In the genomic region with DNA sequence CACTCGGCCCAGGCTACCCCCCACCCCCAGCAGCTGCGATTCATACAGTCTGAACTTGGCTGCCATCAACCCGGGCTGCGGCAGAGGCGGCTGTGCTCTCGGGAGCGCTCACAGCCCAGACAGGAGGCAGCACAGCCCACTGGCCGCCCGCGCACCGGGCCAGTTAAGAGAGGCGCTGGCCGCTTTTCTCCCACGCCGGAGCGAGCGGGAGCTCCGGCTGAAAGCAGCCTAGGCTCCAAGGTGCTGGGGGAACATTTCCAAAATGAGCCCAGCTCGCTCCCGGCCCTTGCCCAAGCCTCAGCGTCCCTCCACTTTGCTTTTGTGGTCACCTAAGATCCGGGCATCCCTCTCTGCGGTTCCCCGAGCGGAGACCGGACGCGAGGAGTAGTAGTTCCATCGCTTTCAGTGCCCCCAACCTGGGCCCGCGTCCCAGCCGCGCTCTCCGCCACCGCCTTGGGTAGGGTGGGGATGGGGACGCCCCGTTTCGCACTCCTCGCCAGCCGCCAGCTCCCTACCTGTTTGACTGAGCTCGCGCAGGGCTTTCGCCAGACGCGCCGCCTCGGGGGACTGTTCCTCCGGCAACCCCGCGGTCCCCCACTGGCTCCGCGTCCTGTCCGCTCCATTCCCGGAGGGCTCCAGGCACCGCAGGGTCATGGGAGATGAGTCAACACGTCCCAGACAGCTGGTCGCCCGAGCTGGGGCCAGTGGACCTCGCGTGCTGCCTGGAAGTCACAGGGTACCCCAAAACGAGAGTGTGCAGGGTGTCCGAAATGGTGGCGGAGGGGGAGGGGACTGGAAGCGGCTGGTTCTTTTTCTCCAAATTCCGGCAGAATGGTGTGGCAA, we compare ENCODE assay signal across 8 mouse cellular contexts. TPM values are rescaled to one million over a fixed set of nuclear protein-coding genes. Genes with fewer than 3 reads are reported as not detected.
DNase-seq lines count a peak whose midpoint lies in the region; ATAC-seq lines count a peak whose summit lies in the region.

No protein-coding gene starts in this region.

- no peaks in the 10 kb centered on the region for H3K36me3 ChIP-seq in forebrain, embryonic 11.5 days (ENCODE audit: control insufficient read depth, insufficient read depth, low read length)

- H3K27ac ChIP-seq in forebrain, embryonic 11.5 days (ENCODE audit: low read depth, low read length), result no peak overlapping the region

- H3K27me3 ChIP-seq in forebrain, embryonic 11.5 days (ENCODE audit: control insufficient read depth, insufficient read depth, low read length), result 0 out of 2 replicates have a peak, but pooled peaks cover 3% of the 10 kb centered on the region

- H3K4me1 ChIP-seq in forebrain, embryonic 11.5 days (replicated peaks; ENCODE audit: control insufficient read depth, insufficient read depth, low read length), result no peaks in the 10 kb centered on the region; the same call in 1 of the 2 replicates

- peak overlapping the region; percentile 98 for H3K4me2 ChIP-seq in forebrain, embryonic 11.5 days (ENCODE audit: low read depth, low read length, severe bottlenecking)

- H3K4me3 ChIP-seq in forebrain, embryonic 11.5 days (ENCODE audit: low read depth, low read length), result peak overlapping the region; percentile 63

- peak; percentile 50 to 85 for DNase-seq in adrenal gland, adult (ENCODE audit: inconsistent age in 2 of 2, low spot score in 1 of 2)
- DNase-seq in adrenal gland, adult 8-10 months, result no peak
- DNase-seq in adrenal gland, adult 18-20 months (ENCODE audit: low spot score in 2 of 2), result peak; percentile 42 to 50
- peak; percentile 86 for DNase-seq in forebrain, embryonic 11.5 days (ENCODE audit: low spot score)
- DNase-seq in heart, postnatal 36 days, result peak; percentile 52 to 72
- DNase-seq in kidney, postnatal 4 days, result peak; percentile 71 to 85
- peak; percentile 55 for DNase-seq in lung, postnatal 14 days
- peak; percentile 44 for DNase-seq in right cerebral cortex, postnatal 4 days

- H3K9me3 ChIP-seq in forebrain, embryonic 11.5 days (ENCODE audit: control insufficient read depth, low read length), result no peaks in the 10 kb centered on the region

- WGBS in forebrain, embryonic 11.5 days, result under 1% methylated on average over 65 of the region's 65 CpGs

- ATAC-seq in forebrain, embryonic 11.5 days (replicated peaks; ENCODE audit: low FRiP score), result peak; percentile 2; the same call in 1 of the 2 replicates

- peak overlapping the region; percentile 67 for H3K9ac ChIP-seq in forebrain, embryonic 11.5 days (ENCODE audit: low read length)

- intact Hi-C loops in heart, postnatal 36 days (cut with DNase I), result loop anchor here (1.0 to 5.0 kb wide), 3 partner anchors 15 to 77 kb away; no protein-coding TSS in a partner anchor

RNA-seq across cellular contexts. Expression of a gene that starts 2.4 kb away (rescaled TPM):
- total RNA-seq in adrenal gland, adult 8-10 months (2022), result 10 to 100 TPM; 10.6 to 56.8 (median 12.6) TPM
- 10 to 100 TPM; 11.1 to 20.0 TPM for total RNA-seq in adrenal gland, adult 18-20 months (2021)
- 52.5 and 57.2 TPM in 2 replicates for polyA plus RNA-seq in forebrain, embryonic 11.5 days (2014; fragmentation: Nextera tagmentation; extraction: Ambion mirVana)
- 10 to 100 TPM; 44.7 to 57.0 TPM for total RNA-seq in heart, postnatal 36 days (2021)
